Mouse (Mus musculus): ENCODE results near the gene AU022252.
A peak's percentile ranks its signal among the peaks of the same experiment; 100 is the strongest.
"Not testable (repeated sequence)": the region's sequence is repeated elsewhere in the genome, so short reads cannot be mapped to it uniquely, and the experiment has no call there.

The AU022252 gene

GRCm38 (mm10) chr4:119232410-119233255 is at the start of gene AU022252, which contains the start of gene P3h1:
Gene AU022252, minus strand, starts transcription at chr4:119232712.
Gene P3h1, plus strand, starts transcription at chr4:119232915.
- DNase-seq (ENCODE audit: low spot score in 2 of 2): peak; percentile 99

- DNase-seq (ENCODE audit: low spot score in 2 of 2): not testable (repeated sequence)
Measured at GRCm38 (mm10) chr4:119278784-119279183, 46.3 kb upstream of the AU022252 start.

DNA sequence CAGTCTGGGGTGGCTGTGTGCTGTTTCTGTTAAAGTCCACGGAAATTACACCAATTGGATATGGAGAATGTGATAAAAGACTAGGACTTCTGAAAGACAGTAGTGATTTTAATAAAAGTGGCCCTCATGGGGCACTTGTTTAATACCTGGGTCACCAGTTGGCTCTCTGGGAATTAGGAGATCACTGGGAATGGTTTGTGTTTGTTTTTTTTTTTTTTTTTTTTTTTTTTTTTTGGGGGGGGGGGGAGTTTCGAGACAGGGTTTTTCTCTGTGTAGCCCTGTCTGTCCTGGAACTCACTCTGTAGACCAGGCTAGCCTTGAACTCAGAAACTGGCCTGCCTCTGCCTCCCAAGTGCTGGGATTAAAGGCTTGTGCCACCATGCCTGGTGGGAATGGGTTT is 43.2 kb upstream of the AU022252 start:
- DNase-seq (ENCODE audit: low spot score in 2 of 2): no peak

- DNase-seq (ENCODE audit: low spot score in 2 of 2): no peak
Measured at GRCm38 (mm10) chr4:119275226-119275625, 42.7 kb upstream of the AU022252 start.

DNA sequence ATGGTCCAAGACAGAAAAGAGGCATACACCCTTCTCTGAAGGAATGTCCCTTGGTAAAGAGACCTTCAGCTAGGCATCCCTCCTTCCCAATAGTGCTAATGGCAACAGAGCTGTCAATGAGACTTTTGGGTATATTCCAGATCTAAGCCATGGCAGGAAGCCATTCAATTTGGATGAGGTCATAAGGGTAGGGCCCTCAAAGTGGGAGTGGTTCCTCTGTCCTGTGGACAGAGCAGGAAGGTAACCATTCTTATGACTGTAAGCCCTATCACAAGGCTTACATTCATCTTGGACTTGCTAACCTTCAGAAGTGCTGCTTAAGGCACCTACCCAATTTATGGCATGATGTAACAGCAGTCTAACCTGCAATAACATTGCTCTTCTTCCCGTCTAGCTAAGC is 42.1 kb upstream of the AU022252 start:
- no peak for DNase-seq (ENCODE audit: low spot score in 2 of 2)

DNA sequence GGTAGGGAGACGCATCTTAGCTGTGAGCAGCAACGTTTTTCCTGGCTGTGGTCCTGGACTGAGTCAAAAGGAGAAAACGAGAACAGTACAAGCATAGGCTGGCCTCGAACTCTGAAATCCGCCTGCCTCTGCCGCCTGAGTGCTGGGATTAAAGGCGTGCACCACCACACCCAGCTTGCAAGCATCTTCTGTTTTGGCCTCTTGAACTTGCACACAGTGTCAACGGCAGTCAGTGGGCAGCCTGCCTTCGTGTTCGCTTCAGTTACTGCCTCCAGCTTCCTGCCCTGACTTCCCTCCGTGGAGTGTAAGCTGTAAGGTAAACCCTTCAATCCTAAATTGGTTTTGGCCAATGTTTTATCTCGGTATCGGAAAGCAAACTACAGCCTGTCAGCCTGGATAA is 34.1 kb upstream of the AU022252 start:
- DNase-seq (ENCODE audit: low spot score in 2 of 2): no peak

DNA sequence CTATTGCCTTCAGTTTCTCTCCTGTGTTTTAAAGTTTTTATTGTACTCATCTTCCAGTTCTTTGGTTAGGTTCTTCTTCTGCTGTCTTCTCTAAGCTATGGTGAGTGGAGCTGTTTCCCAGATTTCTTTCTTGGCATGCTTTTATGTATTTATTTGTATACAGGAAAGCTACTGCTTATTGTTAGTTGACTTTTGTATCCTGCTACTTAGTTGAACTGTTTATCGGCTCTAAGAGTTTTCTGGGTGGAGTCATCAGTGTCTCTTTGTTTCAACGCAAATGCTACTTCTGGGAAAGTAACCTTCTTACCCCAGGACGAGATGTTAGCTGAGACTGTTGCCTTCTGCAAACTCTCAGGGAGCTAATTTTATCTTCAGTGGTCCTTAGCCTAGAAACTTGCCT is 30.9 kb upstream of the AU022252 start:
- DNase-seq (ENCODE audit: low spot score in 2 of 2): no peak

GRCm38 (mm10) chr4:119262483-119262882 is 30.0 kb upstream of the AU022252 start:
- DNase-seq (ENCODE audit: low spot score in 2 of 2): no peak

GRCm38 (mm10) chr4:119261087-119261713 is 28.7 kb upstream of the AU022252 start:
- no peak for DNase-seq (ENCODE audit: low spot score in 2 of 2)

DNA sequence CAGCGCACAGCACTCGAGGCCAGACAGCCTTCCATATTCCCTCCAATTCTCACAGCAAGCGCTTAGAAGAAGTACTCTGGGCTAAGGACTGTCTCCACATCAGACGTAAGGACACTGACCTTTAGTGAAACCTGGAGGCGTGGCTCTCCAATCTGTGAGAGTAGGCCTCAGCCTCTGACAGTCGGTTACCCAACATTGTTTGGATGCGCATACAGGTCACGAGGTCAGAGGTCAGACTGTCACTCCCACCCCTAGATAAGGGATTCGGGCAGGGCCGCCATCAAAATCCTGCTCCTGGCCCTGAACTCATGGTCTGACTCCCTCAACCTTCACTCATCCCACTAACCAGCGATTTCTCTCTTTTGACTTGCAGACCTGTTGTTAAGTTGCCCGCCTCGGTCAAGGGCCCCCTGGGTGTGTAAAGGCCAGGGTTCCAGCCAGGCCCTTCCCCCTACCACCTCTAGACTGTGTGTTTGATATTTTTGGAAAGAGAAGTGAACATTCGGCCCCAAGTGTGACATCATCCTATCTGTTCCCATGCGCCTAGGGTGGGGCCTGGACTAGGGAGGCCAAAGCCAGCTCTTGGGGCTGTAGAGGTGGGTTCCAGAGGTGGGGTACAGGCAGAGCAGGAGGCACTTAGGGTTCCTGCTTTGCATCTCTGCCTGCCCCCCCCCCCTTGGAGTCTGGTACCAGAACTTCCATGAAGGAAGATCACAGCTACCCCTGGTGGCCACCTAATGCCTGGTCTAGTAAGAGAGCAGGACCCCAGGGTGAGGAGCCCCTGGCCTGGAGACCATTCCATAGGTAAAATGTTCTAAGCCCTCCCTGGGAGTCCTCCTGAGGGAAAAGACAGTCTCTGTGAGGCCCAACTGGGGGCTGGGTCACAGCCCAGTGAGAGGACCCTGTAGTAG is 27.1 kb upstream of the AU022252 start:
- no peak for DNase-seq (ENCODE audit: low spot score in 2 of 2)

GRCm38 (mm10) chr4:119257083-119257482 is 24.6 kb upstream of the AU022252 start:
- DNase-seq (ENCODE audit: low spot score in 2 of 2): no peak

DNA sequence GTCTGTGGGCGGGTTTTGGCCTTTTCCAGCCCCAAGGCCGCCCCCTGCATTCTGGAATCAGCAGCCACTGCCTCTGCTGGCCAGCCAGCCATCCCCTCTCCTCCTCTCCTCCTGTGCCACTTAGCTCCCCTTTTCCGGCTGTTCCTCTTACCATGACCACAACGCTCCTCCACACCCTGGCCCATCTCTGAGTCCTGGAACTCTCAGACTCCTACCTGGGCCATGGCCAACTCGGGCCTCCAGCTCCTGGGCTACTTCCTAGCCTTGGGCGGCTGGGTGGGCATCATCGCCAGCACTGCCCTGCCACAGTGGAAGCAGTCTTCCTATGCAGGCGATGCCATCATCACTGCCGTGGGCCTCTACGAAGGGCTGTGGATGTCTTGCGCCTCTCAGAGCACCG is 22.8 kb upstream of the AU022252 start, which contains the start of gene Cldn19:
Gene Cldn19 (plus strand): TSS at position 64 of the 400 bp plus-strand sequence.
- DNase-seq (ENCODE audit: low spot score in 2 of 2): no peak

DNA sequence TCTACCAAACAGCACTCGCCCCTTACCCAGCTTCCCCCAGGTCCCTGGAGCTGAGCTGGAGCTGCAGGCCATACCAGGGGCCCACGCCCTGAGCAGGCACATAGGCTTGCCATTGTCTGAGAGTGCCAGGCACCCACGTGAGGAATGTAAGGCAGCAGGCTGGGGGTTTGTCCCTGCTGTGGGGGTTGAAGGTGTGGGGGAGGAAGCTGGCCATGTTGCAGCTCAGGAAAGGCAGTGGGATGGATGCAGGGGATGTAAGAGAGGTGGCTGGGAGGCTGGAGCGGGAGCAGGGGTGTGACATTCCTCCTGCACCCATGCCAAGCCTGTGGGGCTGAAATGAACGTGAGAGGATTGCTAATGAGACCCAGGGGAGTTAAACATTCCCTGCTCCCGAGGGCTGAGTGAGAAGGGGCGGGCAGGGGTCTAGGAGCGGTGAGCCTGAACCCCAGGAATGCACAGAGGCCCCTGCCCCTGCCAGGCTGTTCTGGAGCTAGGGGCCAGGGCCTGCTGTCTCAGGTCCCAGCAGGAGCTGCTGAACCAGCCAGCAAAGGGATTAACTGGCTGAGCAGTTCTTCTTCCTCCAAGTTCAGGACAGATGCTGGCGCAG is 21.6 kb upstream of the AU022252 start:
- peak; percentile 45 to 49 for DNase-seq (ENCODE audit: low spot score in 2 of 2)

- no peak for DNase-seq (ENCODE audit: low spot score in 2 of 2)
Measured at GRCm38 (mm10) chr4:119252025-119252808, 19.7 kb upstream of the AU022252 start.

DNA sequence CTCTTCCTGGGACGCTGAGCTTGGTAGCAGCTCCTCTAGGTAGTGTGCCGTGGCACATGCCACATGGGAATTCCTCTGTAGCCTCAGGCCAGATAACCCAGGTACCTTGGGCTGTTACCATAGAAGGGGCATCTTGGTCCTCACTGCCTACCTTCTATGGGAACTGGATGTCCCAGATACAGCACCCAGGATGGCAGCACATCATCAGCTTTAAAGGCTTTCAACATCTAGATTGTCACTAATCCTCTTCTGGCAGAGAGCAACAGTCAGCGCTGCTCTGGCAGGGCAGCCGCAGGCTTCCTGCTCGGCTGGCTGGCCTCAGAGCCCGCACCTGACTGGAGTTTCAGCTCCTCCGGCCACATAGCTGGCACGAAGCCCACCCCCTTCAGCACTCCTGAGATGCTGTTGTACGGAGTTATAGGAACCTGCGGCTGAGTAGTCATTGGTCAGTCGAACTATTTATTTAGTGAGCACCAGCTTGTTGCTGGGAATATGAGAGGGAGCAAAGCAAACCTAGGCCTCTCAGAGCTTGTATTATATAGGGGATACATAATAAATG is 16.0 kb upstream of the AU022252 start:
- DNase-seq (ENCODE audit: low spot score in 2 of 2): no peak

DNA sequence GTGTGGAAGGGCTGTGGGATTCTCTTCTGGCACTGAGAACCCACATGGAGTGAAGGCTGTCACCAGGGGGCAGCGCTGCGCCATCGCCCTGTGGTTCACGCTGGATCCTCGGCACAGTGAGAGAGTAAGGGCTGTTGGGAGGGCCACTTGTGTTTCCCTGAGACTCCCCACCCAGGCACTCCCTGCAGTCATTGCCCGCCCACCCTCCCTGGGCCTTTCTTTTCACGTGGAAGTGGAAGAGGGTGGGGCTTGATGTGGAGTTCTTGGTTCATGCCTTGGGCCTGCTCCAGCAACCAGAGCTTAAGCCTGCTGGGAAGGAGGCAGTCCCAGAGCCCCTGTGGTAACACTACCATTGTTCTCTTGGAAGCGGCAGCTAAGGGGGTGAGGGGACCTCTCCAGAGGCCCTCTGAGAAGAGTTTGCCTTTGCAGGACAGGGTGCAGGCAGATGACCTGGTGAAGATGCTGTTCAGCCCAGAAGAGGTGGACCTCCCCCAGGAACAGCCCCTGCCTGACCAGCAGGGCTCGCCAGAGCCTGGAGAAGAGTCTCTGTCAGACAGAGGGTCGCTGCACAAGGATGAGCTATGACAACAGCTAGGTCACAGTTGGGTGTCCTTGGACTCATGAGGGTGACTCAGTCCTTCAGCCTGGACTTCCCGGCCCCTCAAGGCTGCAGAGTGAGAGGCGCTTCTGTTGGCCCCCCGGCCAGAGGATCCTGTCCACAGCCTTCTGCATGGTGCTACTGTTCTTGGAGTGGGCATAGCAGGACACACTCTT is 15.1 kb upstream of the AU022252 start:
- peak; percentile 70 to 79 for DNase-seq (ENCODE audit: low spot score in 2 of 2)

- no peak for DNase-seq (ENCODE audit: low spot score in 2 of 2)
Measured at GRCm38 (mm10) chr4:119246688-119247225, 14.2 kb upstream of the AU022252 start.

- peak in 1 of 2 experiments; percentile 30 for DNase-seq (ENCODE audit: low spot score in 2 of 2)
Measured at GRCm38 (mm10) chr4:119245961-119246360, 13.4 kb upstream of the AU022252 start.

DNA sequence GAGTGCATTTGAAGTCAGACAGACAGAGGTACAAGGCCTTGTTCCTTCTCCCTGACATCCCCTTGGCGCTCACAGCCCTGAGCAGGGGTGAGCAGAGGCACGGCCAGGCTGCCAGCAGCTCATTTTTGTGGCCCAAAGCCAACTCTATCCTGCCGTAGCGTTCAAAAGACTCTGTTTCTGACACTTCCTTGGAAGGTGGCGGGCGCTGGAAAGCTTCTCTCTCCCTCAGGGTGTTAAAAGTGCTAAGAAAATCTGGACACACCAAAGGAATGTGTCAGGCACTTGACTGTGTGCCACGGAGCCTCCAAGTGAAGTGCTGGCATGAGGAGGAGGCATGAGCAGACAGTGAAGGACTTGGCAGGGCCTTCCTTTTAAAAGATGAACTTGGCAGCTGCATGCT is 13.0 kb upstream of the AU022252 start:
- peak; percentile 67 to 71 for DNase-seq (ENCODE audit: low spot score in 2 of 2)

Measured in right cerebral cortex, adult 2 months (tissue).